Mouse (Mus musculus) megakaryocyte progenitor cell, adult 5-6 weeks (primary cell): ENCODE measurements at regions not wholly inside any gene's neighbourhood (a gene's known extent, or its start where the extent isn't known, plus 50 kb on each side); places are given as distances from the start of the nearest gene placed in this dataset.

Experiments used
- ATAC-seq: replicated peaks from 2 replicates; pipeline ENCODE4 v1.8.0; 2016; ENCODE audit warnings: mild to moderate bottlenecking, moderate TSS enrichment, inconsistent platforms; ENCODE audit not compliant: poor library complexity

DNA sequence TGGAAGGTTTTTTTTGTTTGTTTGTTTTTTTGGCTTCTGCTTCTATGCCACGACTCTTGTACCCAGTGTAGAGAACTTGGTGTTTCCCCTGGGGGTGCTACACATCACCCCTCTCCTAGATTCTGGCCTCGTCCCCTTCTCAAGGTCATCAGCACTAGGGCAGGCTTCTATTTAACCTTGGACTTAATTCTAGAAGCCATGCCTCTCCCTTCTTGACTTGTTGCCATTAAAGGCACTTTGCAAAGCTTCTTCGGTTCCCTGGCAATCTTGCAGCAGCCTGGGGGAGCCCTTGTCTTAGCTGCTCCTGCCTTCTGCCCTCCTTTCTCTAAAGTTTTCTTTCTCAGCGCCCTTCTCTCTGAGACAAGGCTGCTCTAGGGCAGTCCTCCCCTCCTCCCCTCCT is 143.0 kb upstream of the Foxn2 start:
- no peak for ATAC-seq

GRCm38 (mm10) chr17:88303991-88304390 is 136.5 kb upstream of the Foxn2 start:
- ATAC-seq, result peak; percentile 61

DNA sequence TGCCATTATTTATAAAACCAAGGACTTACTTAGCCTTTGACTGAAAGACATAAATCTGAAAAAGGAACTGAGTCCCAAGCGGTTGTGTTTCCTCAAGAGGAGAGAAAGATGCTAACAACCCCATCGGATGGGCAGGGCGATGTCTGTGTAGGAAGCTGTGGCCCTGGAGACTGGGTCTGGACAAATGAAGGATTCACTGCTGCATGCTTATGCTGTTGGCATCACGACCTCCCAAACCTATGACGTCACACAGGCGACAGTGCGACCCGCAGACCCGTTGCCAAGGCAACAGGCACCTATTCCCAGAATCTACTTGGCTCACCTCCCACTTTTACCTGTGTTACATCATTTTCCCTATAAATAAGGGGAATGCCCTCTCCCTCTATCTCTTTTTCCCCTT is 135.3 kb upstream of the Foxn2 start:
- ATAC-seq, result no peak

GRCm38 (mm10) chr17:88306325-88306724 is 134.2 kb upstream of the Foxn2 start:
- ATAC-seq, result no peak

- ATAC-seq, result no peak
These were observed 133.4 kb upstream of the Foxn2 start for GRCm38 (mm10) chr17:88307082-88307481.

DNA sequence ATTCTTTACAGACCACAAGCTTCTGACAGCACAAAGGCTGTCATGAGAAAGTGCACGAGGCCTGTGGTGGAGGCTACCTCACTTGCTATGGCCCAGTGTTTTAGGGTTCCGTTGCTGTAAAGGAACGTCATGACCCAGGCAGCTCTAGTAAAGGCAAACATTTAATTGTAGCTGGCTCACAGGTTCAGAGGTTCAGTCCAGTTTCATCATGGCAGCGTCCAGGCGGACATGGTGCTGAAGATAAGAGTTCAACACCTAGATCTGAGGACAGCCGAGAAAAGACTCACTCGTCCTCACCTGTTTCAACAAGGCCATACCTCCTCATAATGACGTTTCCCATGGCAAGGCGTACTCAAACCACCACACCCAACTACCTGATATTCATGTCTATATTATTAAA is 132.7 kb upstream of the Foxn2 start:
- ATAC-seq, result no peak

DNA sequence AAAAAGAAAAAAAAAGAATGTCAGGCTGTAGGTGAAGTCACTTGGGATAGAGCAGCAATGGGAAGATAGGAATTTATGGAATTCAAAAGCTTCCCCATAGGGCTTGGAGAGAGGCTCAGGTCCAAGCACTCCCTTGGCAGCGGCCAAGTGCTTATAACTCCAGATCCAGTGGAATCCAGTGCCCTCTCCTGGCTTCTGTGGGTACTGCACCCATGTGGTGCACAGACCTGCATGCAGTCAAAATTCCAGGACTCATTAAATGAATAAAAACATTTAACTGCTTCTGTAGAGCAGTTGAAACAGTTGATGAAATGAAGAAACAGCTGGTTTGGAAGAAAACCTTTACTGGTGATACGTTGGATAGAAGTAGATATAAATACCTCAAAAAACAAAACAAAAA is 127.6 kb upstream of the Foxn2 start:
- ATAC-seq, result no peak; the same call in 1 of the 2 replicates

DNA sequence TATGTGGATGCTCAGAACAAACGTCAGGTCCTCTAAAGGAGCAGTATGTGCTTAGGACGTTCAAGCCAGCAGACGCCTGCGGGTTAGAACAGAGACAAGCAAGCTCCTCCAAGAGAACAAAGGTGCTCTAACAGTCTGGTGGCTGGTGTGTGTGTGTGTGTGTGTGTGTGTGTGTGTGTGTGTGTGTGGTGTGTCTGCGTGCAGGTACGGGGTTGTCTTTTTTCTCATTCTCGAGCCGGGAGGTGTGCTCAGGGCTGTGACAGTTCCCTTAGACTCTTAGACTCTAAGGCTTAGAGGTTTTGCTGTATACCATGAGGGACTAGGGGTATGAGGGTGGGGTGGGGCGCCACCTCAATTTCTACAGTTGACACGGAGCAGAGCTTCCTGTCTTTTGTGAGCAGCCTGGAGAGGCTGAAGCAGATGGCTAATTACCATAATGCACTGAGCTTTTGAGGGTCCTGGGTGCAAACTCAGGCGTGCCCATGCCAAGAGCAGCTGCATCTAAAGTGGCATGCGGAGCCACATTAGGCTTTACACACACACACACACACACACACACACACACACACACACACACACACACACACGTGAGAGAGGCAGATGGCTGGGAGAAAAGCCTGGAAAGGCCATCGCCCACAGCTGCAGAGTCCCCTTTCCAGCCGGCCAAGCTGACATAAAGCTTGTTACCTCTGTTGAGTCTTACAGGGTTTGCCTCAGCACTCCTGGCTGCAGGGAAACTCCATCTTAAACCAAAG is 124.1 kb upstream of the Foxn2 start:
- no peak for ATAC-seq

DNA sequence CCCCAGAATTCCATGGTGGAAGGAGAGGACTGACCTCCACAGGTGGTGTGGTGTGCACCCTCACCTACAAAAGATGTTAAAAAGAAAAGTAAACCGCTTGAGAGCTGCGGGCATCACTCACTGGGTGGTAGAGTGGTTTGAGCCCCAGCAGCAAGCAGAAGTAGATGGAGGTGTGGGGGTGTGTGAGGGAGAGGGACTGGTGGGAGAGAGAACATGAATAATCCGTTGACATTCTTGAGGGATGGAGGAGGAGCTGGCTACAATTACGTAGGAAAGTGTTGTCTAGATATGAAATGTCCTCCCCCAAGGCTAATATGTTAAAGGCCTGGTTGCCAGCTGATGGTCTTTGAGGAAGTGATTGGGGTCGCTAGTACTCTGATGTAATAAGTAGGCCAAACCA is 123.2 kb upstream of the Foxn2 start:
- ATAC-seq, result no peak

DNA sequence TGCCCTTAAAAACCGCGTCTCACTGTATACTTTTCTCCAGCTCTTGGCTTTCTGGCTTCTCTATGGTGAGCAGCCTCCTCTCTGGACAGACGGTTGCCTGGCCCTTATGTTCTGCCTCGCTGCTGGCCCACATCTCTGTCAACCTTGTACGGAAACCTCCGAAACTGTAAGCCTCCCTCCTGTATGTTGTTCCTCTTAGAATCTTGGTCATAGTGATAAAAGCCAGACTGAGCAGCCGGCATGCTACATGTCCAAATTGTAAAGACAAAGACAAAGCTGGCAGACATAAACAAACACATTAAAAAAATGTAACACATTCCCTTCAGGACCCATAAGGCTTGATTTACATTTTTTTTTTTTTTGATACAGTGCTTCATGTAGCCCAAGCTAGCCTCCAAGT is 122.7 kb upstream of the Foxn2 start:
- ATAC-seq, result no peak

DNA sequence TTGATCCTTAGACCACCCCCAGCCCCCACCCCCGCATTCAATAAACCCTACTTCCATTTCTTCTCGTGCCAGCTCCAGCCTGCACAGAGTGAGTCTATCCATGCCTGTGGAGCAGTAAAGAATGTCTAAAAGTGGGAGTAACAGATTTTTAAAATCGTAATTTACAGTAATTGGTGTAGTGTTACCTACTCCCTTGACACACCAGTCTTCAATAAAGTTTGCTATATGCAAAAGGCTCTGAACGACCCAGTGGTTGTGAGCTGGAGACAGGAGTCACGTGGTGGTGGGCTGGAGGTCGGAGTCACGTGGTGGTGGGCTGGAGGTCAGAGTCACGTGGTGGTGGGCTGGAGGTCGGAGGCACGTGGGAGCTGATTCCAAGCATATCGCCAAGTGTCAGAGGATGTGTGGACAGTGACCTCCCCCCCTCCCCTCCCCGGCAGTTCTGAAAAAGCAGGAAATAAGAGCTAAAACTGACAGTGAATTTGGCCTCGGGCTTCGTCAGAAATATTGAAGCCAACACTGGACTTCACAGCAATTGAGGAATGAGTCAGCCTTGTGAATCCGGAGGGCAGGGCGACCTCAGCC is 122.2 kb upstream of the Foxn2 start:
- no peak for ATAC-seq

DNA sequence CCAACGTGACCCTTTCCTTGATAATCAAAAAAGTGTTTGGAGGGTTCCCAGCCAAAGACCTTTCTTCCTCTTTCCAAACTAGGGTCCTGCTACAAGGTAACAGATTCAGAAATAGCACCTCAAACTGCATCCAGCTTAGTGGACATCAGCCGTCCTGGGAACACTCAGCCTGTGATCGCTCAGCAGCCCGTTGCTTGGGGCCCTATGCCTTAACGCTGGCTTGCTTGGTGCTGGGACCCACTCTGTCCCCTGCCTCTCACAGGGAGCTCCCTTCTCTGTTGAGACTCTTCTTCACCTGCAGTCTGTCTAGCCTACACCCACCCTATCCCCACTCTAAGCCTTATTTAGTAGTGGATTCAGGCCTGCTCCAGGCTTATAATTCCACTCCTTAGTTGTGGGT is 121.6 kb upstream of the Foxn2 start:
- ATAC-seq, result no peak

DNA sequence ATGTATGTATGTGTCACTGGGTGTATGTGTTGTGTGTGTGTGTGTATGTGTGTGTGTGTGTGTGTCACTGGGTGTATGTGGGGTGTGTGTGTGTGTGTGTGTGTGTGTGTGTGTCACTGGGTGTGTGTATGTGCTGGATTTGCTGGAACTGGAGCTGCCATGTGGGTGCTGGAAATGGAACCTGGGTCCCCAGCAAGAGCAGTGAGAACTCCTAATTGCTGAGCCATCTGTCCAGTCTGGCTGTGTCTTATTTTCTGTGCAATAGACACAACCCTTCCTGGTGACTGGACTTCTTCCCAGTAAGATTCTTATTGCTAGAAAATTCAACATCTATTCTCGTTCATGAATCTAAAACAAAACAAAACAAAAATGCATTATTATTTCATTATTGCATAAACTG is 119.8 kb upstream of the Foxn2 start:
- no peak for ATAC-seq

- no peak for ATAC-seq
These were observed 115.1 kb upstream of the Foxn2 start for GRCm38 (mm10) chr17:88325326-88325909.

- no peak for ATAC-seq
These were observed 114.4 kb upstream of the Foxn2 start for GRCm38 (mm10) chr17:88325910-88326739.

DNA sequence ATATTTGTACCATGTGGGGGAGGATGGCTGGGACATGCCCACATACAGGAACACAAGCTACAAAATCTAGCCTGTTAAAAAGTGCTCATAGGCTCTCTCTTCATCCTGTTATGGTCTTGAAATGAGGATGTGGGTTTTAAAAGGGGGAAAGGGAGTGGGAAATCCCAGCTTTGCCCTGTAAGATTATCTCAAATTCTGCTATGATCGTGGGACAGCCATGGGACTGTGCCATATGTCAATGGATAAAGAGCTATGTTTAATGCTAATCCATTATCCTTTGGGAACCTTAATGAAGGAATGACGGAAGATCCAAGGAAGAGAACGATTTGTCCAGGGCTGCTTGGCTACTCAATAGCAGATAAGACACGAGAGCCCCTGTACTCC is 113.8 kb upstream of the Foxn2 start:
- no peak for ATAC-seq

DNA sequence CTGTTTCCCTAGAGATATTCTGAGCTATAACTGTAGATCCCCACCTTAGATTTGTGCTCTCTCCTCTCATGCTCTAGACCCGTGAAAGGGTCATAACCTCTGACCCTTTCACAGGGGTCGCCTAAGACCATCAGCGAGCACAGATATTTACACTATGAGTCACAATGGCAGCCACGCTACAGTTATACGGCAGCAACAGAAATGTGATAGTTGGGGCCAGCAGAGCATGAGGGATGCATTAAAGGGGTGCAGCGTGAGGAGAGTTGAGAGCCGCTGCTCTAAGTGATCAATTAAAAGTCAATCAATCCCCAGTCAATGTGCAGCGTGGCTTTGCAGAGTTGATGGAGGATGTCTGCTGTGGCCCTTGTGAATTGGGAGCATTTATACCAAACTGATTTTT is 112.7 kb upstream of the Foxn2 start:
- no peak for ATAC-seq

GRCm38 (mm10) chr17:88328807-88329206 is 111.7 kb upstream of the Foxn2 start:
- no peak for ATAC-seq

DNA sequence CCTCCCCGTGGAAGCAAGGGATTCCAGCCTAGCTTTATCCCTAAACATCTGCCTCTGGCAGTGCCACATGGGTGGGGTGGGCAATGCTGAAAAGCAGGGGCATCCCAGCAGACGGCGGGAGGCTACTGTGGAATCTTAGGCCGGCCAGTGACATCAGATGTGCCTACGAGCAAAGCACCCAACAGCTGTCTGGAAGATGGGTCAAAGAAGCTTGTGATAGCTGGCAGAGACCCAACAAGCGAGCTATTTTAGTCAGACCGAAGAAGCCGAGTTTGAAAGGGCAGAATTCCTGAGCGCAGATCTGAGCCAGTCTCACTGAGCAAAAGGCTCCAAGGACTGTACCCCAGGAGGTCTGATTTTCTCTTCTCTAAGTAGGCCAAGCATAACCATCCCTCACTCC is 110.8 kb upstream of the Foxn2 start:
- no peak for ATAC-seq

GRCm38 (mm10) chr17:88330129-88330528 is 110.4 kb upstream of the Foxn2 start:
- ATAC-seq, result no peak

DNA sequence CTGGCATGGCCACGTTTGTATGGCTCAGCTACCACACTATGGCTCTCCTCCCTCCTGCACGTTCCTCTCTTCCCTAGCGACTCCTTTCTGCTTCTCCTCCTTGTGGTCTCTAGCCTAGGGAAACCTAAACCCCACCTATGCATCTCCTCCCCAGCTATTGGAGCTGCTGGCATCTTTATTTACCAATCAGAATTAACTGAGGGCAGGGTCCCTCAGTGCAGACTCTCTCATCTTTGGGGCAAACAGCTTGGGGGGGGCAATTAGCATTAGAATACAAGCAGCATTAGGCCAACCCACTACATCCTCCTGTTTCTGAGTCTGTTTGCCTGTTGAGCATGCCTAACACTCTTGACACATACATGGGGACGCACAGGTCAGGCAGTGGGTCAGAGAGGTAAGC is 106.7 kb upstream of the Foxn2 start:
- no peak for ATAC-seq

GRCm38 (mm10) chr17:88335271-88335670 is 105.2 kb upstream of the Foxn2 start:
- ATAC-seq, result no peak
